Mouse (Mus musculus) neural tube, embryonic 12.5 days (tissue): ENCODE data around the gene Ldb1. TPM values are rescaled to one million over a fixed set of nuclear protein-coding genes. Genes with fewer than 3 reads are reported as not detected.

Experiments
- ATAC-seq: fragments of 200-750 bp; cut with Nextera tagmentation; 2 replicates; pipeline ENCODE4 v1.8.0; 2017; ENCODE audit warnings: low read depth, mild to moderate bottlenecking, moderate TSS enrichment, moderate library complexity; ENCODE audit not compliant: low FRiP score
- H3K27ac ChIP-seq: fragments of 300-500 bp; sonication (generic); 2 replicates; pipeline ENCODE4 v1.5.1; 2016
- H3K27me3 ChIP-seq: fragments of 300-500 bp; sonication (generic); replicated peaks from 2 replicates; pipeline ENCODE4 v1.6.1; 2016; ENCODE audit warnings: mild to moderate bottlenecking
- H3K36me3 ChIP-seq: fragments of 300-500 bp; sonication (generic); 2 replicates; pipeline ENCODE4 v1.6.1; 2016; ENCODE audit warnings: mild to moderate bottlenecking
- H3K4me1 ChIP-seq: fragments of 300-500 bp; sonication (generic); 2 replicates; pipeline ENCODE4 v1.6.1; 2016
- H3K4me2 ChIP-seq: fragments of 300-500 bp; sonication (generic); replicated peaks from 2 replicates; pipeline ENCODE4 v1.6.1; 2016; ENCODE audit warnings: mild to moderate bottlenecking
- H3K4me3 ChIP-seq: fragments of 300-500 bp; sonication (generic); 2 replicates; pipeline ENCODE4 v1.5.1; 2016
- H3K9ac ChIP-seq: fragments of 300-500 bp; sonication (generic); 2 replicates; pipeline ENCODE4 v1.6.1; 2016; ENCODE audit warnings: mild to moderate bottlenecking
- H3K9me3 ChIP-seq: fragments of 300-500 bp; sonication (generic); 2 replicates; pipeline ENCODE4 v1.6.1; 2016; ENCODE audit warnings: mild to moderate bottlenecking
- WGBS: fragments of 180-500 bp; shearing (Covaris S2); methylation state at CpG from one replicate; pipeline ENCODE4 v1.1.7; 2016; 5-methylcytosine and 5-hydroxymethylcytosine counted together
- polyA plus RNA-seq: library from polyadenylated mRNA; unstranded; fragments of >200 nt; fragmentation: Nextera tagmentation; extraction: Ambion mirVana; gene quantifications from 2 replicates; pipeline ENCODE4 v1.2.1, GENCODE M21; 2016

The Ldb1 gene
- polyA plus RNA-seq: 139 and 144 TPM in 2 replicates

DNA sequence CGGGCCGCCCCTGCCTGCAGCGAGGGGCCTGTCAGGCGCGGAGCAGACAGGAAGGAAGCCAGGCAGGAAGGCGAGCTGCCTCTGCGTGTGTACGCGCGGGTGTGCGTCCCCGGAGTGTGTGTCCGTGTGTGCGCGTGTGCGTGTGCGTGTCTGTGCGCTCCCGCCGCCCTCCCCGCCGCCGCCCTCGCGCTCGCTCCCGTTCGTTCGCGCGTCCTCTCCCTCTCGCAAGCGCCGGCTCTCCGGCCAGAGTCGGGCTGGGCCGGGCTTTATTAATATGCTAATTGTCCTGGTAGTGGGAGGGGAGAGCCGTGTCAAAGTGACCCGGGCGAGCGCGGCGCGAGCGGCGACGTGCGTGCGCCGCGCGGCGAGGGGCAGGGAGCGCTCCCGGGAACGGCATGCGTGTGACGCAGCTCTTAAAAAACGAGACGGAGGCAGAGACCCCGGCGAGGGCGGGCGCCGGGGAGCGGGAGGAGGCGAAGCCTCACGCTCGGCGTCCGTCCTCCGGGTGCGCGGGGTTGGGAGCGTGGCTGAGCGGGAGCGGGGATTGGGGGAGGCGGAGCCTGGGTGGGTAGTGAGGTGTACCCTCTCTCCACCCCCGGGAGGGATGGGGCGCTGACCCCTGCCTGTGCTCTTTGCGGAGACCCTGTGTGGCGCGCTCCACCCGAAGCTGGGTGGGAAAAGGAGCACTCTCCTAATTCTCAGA, at the start of gene Ldb1:
Ldb1 (minus strand) TSS at position 222 of the 703 bp plus-strand sequence.
- Histone ChIP-seq H3K27ac (peak within 1 kb of the TSS; percentile 97), H3K27me3 (no peaks in the 10 kb centered on the region), H3K4me3 (peak within 1 kb of the TSS; percentile 94), H3K9me3 (no peaks in the 10 kb centered on the region), H3K4me1 (peaks cover 49% of the 10 kb centered on the region), H3K9ac (peak within 1 kb of the TSS; percentile 97), H3K36me3 (no peaks in the 10 kb centered on the region), H3K4me2 (peak within 1 kb of the TSS; percentile 92)
- ATAC-seq: peak; percentile 51
- WGBS: under 1% methylated on average over 83 of the region's 84 CpGs

DNA sequence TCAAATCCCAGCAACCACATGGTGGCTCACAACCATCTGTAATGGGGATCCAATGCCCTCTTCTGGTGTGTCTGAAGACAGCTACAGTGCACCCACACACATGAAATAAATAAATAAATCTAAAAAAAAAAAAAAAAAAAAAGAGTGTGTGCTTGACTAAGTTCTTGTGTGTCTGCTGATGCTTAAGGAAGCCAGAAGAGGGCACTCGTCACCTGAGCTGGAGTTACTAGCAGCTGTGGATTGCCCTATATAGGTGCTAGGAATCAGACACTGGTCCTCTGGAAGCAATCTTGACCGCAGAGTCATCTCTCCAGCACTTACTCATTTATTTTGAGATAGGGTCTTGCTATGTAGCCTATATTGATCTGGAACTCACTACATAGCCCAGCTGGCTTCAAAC, 49.1 kb upstream of the Ldb1 start:
- Histone ChIP-seq H3K4me1 (no peaks in the 10 kb centered on the region), H3K27ac (no peak overlapping the region), H3K4me2 (no peak overlapping the region), H3K4me3 (no peak overlapping the region), H3K9me3 (no peaks in the 10 kb centered on the region), H3K27me3 (no peaks in the 10 kb centered on the region), H3K9ac (no peak overlapping the region), H3K36me3 (no peaks in the 10 kb centered on the region)
- no peak for ATAC-seq
- 91% methylated on average over 2 of the region's 2 CpGs for WGBS

DNA sequence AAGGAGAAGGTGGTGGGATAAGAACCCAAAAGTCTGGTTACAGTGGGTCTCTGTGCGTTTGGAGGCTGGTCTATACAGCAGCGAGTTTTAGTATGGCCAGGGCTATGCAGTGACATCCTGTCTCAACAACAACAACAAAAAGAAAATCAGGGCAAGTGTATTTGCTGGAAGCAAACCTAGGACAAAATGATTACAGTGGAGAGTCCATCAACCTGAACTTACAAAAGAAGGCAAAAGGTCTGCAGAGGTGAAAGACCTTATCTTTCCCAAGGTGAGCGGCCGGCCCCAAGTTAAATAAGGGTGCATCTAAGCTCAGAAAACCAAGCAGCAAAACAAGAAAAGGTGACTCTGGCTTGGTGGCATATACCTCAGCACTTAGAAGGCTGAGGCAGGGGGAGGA, 46.6 kb upstream of the Ldb1 start:
- WGBS: 96% methylated on average over 4 of the region's 4 CpGs
- H3K9ac ChIP-seq: no peak overlapping the region

DNA sequence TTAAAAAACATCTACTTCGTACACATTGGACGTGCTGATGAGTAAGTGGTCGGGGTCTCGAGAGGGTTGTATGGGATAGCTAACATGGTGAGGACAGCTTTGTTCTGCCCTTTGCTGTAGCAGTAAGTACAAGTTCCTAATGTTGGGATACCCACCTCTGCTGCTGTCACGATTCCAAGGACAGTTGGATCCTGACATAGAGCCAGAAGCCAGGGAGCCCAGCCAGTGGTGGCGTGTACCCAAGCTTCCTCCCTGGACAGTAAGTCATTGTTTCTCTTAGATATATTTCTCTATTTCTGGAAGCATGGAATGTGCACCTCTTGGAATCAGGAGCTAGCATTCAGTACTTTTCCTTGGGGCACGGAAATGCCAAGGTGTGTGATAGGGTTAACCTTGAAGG, 42.9 kb upstream of the Ldb1 start:
- H3K36me3 ChIP-seq: peaks cover 33% of the 10 kb centered on the region
- H3K4me3 ChIP-seq: no peak overlapping the region
- H3K27me3 ChIP-seq: no peaks in the 10 kb centered on the region
- 86% methylated on average over 7 of the region's 7 CpGs for WGBS
- H3K27ac ChIP-seq: no peak overlapping the region
- H3K4me1 ChIP-seq: no peaks in the 10 kb centered on the region
- H3K4me2 ChIP-seq: no peak overlapping the region
- ATAC-seq: no peak
- no peak overlapping the region for H3K9ac ChIP-seq
- H3K9me3 ChIP-seq: no peaks in the 10 kb centered on the region

More for the DNA sequence above, 46.6 kb upstream of the Ldb1 start:
- Histone ChIP-seq H3K4me1 (no peaks in the 10 kb centered on the region), H3K9me3 (no peaks in the 10 kb centered on the region), H3K4me2 (no peak overlapping the region), H3K27ac (no peak overlapping the region), H3K4me3 (no peak overlapping the region), H3K27me3 (no peaks in the 10 kb centered on the region), H3K36me3 (no peaks in the 10 kb centered on the region)
- ATAC-seq: no peak

DNA sequence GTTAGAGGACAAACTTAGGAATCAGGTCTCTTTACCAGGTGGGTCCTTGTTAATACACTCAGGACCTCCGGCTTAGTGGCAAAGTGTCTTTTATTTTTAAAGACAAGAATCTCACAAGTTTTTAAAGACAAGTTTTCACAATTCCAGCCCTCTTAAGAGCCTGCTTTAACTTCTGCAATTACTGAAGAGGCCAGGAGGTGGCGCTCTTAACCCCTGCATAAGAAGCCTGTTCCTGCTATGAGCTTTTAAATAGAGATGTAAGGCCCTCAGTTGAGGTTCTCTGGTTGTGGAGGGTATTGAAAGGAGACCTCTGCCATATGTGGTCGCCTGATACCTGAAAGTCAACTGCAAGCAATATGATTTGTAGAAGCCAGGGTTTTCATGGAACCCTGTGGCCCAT, 41.3 kb upstream of the Ldb1 start:
- H3K27ac ChIP-seq: no peak overlapping the region
- H3K27me3 ChIP-seq: no peaks in the 10 kb centered on the region
- peaks cover 48% of the 10 kb centered on the region for H3K36me3 ChIP-seq
- H3K4me2 ChIP-seq: no peak overlapping the region
- H3K9me3 ChIP-seq: no peaks in the 10 kb centered on the region
- no peak overlapping the region for H3K4me3 ChIP-seq
- no peak for ATAC-seq
- H3K4me1 ChIP-seq: no peaks in the 10 kb centered on the region
- 58% methylated on average over 3 of the region's 3 CpGs for WGBS
- no peak overlapping the region for H3K9ac ChIP-seq

DNA sequence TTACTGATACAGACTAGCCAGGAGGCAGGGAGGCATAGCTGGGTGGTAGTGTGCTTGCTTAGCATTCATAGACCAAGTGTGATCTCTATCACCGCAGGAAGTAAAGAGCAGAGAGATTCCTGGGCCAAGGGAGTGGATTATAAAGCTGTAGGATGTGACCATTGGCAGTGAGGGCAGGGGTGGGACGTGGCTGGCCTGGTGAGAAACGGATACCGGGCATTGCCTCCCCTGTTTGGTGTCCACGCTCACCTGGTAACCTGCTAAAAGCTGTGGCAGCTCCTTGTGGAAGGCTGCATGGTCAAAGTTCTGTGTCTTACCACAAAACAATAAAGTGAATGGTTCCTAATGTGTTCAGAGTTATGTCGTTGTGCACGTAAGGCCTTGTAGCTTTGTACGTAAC, 40.2 kb upstream of the Ldb1 start:
- Histone ChIP-seq H3K36me3 (peaks cover 60% of the 10 kb centered on the region), H3K4me1 (no peaks in the 10 kb centered on the region), H3K4me3 (no peak overlapping the region), H3K27ac (no peak overlapping the region), H3K4me2 (no peak overlapping the region), H3K9ac (no peak overlapping the region), H3K27me3 (no peaks in the 10 kb centered on the region), H3K9me3 (no peaks in the 10 kb centered on the region)
- WGBS: 96% methylated on average over 8 of the region's 8 CpGs
- ATAC-seq: no peak

DNA sequence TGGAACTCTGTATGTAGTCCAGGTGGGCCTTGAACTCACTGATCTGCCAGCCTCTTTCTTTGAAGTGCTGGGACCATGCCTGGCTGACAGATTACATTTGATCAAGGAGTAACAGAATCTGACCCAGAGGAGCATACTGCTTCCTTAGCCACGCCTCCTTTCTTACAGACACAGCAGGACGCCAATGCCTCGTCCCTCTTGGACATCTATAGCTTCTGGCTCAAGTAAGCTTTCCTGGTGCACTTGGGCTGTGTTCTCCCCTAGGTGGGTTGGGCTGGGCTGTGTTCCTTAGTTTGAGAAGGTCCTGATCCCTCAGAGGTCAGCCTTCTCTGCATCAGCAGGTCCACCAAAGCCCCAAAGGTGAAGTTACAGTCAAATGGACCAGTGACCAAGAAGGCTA, 33.5 kb upstream of the Ldb1 start:
- no peak overlapping the region for H3K9ac ChIP-seq
- no peak for ATAC-seq
- no peaks in the 10 kb centered on the region for H3K27me3 ChIP-seq
- H3K36me3 ChIP-seq: peaks cover 56% of the 10 kb centered on the region
- no peak overlapping the region for H3K4me2 ChIP-seq
- H3K27ac ChIP-seq: no peak overlapping the region
- no peaks in the 10 kb centered on the region for H3K9me3 ChIP-seq
- H3K4me1 ChIP-seq: peaks cover 17% of the 10 kb centered on the region
- no peak overlapping the region for H3K4me3 ChIP-seq
- WGBS: 57% methylated on average over 3 of the region's 3 CpGs

DNA sequence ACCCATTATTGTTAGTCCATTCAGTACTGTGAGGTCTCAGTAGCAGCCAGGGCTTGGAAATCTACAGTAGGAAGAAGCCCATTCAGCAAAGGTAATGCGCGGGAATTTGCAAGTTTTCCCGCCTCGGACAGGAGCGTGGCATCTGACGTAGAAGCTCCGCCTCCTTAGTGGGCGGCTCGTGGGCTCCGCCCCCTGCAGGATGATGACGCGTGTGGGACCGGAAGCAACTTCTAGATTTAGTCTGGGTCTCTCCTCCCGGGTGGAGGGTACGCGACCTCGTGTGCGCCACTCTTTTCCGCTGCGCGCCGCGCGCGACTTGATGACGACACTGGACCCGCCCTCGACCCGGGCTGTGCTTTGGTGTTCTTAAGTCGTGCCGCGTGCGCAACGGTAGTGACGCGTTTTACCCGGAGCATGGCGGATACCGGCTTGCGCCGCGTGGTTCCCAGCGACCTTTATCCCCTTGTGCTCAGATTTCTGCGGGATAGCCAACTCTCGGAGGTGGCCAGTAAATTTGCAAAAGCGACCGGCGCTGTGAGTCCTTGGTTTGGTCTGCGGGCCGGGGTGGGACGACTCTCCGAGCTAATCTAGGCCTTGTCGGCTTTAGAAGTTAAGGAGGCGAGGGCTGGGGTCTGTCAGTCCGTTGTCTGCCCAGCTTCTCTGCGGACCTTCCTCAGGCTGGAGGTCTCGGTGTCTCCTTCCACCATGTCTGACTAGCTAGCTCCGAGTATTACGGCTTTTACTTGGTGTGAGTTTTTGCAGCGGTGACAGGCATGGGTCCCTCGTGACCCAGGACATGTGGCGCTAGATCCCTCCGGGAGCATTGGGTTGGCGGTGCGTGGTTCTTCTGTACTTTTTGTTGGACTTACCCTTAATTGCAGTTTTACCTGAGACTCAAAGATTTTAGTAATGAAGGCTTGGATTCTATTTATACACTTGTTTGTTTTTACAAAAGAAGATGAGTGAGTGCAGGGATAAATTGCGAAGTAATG, 30.9 kb upstream of the Ldb1 start, which contains the start of gene Nolc1:
Nolc1 (plus strand) TSS at position 248 of the 992 bp plus-strand sequence.
- Histone ChIP-seq H3K4me2 (peak within 1 kb of the TSS; percentile 81), H3K27me3 (no peaks in the 10 kb centered on the region), H3K4me3 (peak within 1 kb of the TSS; percentile 79), H3K9ac (peak within 1 kb of the TSS; percentile 63), H3K36me3 (peaks cover 54% of the 10 kb centered on the region), H3K9me3 (no peaks in the 10 kb centered on the region), H3K4me1 (peaks cover 17% of the 10 kb centered on the region), H3K27ac (no peak within 1 kb of the TSS)
- WGBS: under 1% methylated on average over 66 of the region's 66 CpGs
- peak; percentile 98 for ATAC-seq

DNA sequence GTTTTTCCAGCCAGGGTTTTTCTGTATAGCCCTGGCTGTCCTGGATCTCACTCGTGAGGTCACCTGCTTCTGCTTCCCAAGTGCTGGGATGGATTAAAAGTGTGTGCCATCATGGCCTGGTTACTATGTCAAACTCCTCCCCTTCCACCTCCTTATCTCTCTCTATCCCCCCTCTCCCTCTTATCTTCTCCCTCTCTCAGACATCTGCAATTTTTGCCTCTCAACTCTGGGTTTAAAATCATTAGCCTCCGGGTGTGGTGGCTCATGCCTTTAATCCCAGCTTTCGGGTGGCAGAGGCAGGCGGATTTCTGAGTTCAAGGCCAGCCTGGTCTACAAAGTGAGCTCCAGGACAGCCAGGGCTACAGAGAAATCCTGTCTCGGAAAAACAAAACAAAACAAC, 29.3 kb upstream of the Ldb1 start:
- WGBS: 96% methylated on average over 5 of the region's 5 CpGs
- peaks cover 17% of the 10 kb centered on the region for H3K4me1 ChIP-seq
- H3K9me3 ChIP-seq: no peaks in the 10 kb centered on the region
- H3K9ac ChIP-seq: no peak overlapping the region
- H3K36me3 ChIP-seq: peaks cover 51% of the 10 kb centered on the region
- no peak for ATAC-seq
- H3K27ac ChIP-seq: no peak overlapping the region
- no peaks in the 10 kb centered on the region for H3K27me3 ChIP-seq
- no peak overlapping the region for H3K4me2 ChIP-seq
- no peak overlapping the region for H3K4me3 ChIP-seq

DNA sequence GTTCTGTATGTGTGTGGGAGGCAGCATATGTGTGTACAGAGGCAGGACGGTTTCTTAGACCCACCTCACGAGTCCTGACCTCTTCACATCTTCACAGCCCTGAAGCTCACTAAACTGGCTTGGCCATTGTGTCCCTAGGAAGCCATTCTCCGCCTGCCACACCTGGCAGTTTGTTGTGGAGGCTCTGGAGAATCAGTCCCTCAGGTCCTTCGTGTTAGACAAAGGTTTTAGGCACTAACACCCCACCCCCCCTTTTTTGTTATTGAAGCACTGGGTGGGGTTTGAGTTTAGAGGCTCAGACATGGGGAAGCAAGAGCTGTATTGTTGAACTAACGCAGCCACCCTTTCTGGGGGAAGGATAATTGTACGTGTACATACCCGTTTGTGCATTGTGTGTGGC, 28.3 kb upstream of the Ldb1 start:
- H3K9me3 ChIP-seq: no peaks in the 10 kb centered on the region
- H3K4me3 ChIP-seq: no peak overlapping the region
- no peak for ATAC-seq
- no peak overlapping the region for H3K9ac ChIP-seq
- H3K36me3 ChIP-seq: peaks cover 47% of the 10 kb centered on the region
- peaks cover 17% of the 10 kb centered on the region for H3K4me1 ChIP-seq
- H3K27ac ChIP-seq: no peak overlapping the region
- WGBS: 84% methylated on average over 7 of the region's 7 CpGs
- no peaks in the 10 kb centered on the region for H3K27me3 ChIP-seq
- H3K4me2 ChIP-seq: no peak overlapping the region

DNA sequence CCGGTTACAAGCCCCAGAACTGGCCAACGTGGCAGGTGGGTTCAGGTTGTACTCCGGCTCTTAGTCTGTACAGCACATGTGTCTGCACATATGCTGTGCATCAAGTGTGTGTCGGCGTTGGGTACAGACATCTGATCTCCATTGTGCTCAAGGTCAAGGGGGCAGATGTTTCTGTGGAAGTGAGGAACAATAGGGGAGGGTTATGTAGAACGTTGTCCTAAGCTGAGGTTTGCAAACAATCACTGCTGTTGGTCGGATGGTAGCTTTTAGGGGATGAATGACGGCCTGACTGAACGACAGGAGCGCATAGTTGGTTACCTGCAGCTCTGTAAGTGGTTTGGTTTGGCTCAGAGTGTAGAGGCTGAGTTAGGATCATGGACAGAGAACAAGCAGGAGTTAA, 23.0 kb upstream of the Ldb1 start:
- H3K4me1 ChIP-seq: no peaks in the 10 kb centered on the region
- peaks cover 89% of the 10 kb centered on the region for H3K36me3 ChIP-seq
- H3K9ac ChIP-seq: no peak overlapping the region
- H3K27me3 ChIP-seq: no peaks in the 10 kb centered on the region
- WGBS: 82% methylated on average over 10 of the region's 10 CpGs
- H3K9me3 ChIP-seq: no peaks in the 10 kb centered on the region
- ATAC-seq: no peak
- H3K27ac ChIP-seq: no peak overlapping the region
- no peak overlapping the region for H3K4me3 ChIP-seq
- H3K4me2 ChIP-seq: no peak overlapping the region

DNA sequence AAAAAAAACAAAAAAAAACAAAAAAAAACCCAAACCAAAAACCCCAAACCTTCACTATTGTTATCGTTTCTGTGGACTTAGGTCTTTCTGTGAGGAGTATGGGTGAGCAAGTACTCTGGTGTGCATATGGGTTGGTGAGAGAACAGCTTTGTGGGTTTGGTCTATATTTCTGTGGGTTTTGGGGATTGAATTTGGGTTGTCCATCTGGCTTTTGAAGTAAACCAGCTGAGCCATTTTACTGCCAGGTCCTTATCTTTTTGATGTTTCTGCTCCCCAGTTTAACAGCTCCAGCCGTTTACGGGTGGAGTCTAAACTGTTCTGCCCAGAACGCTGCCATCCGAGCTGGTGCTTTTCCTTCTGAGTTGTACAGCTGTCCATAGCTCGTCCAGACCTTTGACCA, 15.8 kb upstream of the Ldb1 start:
- H3K4me1 ChIP-seq: peaks cover 14% of the 10 kb centered on the region
- no peaks in the 10 kb centered on the region for H3K27me3 ChIP-seq
- no peak overlapping the region for H3K9ac ChIP-seq
- no peak overlapping the region for H3K4me3 ChIP-seq
- H3K27ac ChIP-seq: no peak overlapping the region
- H3K4me2 ChIP-seq: no peak overlapping the region
- H3K9me3 ChIP-seq: no peaks in the 10 kb centered on the region
- peaks cover 43% of the 10 kb centered on the region for H3K36me3 ChIP-seq
- ATAC-seq: no peak
- WGBS: 77% methylated on average over 6 of the region's 6 CpGs
